Mouse (Mus musculus): Measurements from ENCODE around the gene Scamp2. TPM values are rescaled to one million over a fixed set of nuclear protein-coding genes. Genes with fewer than 3 reads are reported as not detected.

Scamp2 gene
- polyA plus RNA-seq, 1 experiment from 2014 or later: 45.0 TPM

- no peak overlapping the region for H3K4me2 ChIP-seq (replicated peaks)
- H3K9me3 ChIP-seq (ENCODE audit: control insufficient read depth, low read length): no peaks in the 10 kb centered on the region
- peaks cover 77% of the 10 kb centered on the region for H3K36me3 ChIP-seq (replicated peaks; ENCODE audit: control insufficient read depth, insufficient read depth)
- 95% methylated on average over 11 of the region's 11 CpGs for WGBS
- H3K4me3 ChIP-seq (replicated peaks; ENCODE audit: low read length): no peak overlapping the region
- DNase-seq (ENCODE audit: low spot score): no peak
- H3K4me1 ChIP-seq (replicated peaks; ENCODE audit: control insufficient read depth, insufficient read depth, low read length): no peaks in the 10 kb centered on the region
- no peaks in the 10 kb centered on the region for H3K27me3 ChIP-seq (ENCODE audit: control insufficient read depth, insufficient read depth, low read length)
- H3K27ac ChIP-seq: no peak overlapping the region
- H3K9ac ChIP-seq: no peak overlapping the region
- ATAC-seq (ENCODE audit: low FRiP score): no peak
Measured at GRCm38 (mm10) chr9:57627892-57628291, 67.1 kb downstream of the Scamp2 start.

GRCm38 (mm10) chr9:57628717-57629116, 68.0 kb downstream of the Scamp2 start:
- Histone ChIP-seq H3K4me2 (replicated peaks) (no peak overlapping the region), H3K9ac (no peak overlapping the region), H3K9me3 (ENCODE audit: control insufficient read depth, low read length) (no peaks in the 10 kb centered on the region), H3K27me3 (ENCODE audit: control insufficient read depth, insufficient read depth, low read length) (no peaks in the 10 kb centered on the region), H3K4me3 (replicated peaks; ENCODE audit: low read length) (no peak overlapping the region), H3K4me1 (replicated peaks; ENCODE audit: control insufficient read depth, insufficient read depth, low read length) (no peaks in the 10 kb centered on the region), H3K27ac (no peak overlapping the region), H3K36me3 (replicated peaks; ENCODE audit: control insufficient read depth, insufficient read depth) (peaks cover 80% of the 10 kb centered on the region)
- ATAC-seq (ENCODE audit: low FRiP score) (no peak), DNase-seq (ENCODE audit: low spot score) (no peak)
- WGBS: 95% methylated on average over 12 of the region's 12 CpGs

- H3K27me3 ChIP-seq (ENCODE audit: control insufficient read depth, insufficient read depth, low read length): no peaks in the 10 kb centered on the region
- peaks cover 75% of the 10 kb centered on the region for H3K36me3 ChIP-seq (replicated peaks; ENCODE audit: control insufficient read depth, insufficient read depth)
Measured at GRCm38 (mm10) chr9:57629118-57629874, 68.6 kb downstream of the Scamp2 start.

GRCm38 (mm10) chr9:57633481-57634024, 72.8 kb downstream of the Scamp2 start:
- no peak overlapping the region for H3K4me3 ChIP-seq (replicated peaks; ENCODE audit: low read length)
- H3K36me3 ChIP-seq (replicated peaks; ENCODE audit: control insufficient read depth, insufficient read depth): peaks cover 33% of the 10 kb centered on the region
- peaks cover 12% of the 10 kb centered on the region for H3K4me1 ChIP-seq (replicated peaks; ENCODE audit: control insufficient read depth, insufficient read depth, low read length)
- no peak overlapping the region for H3K27ac ChIP-seq
- H3K9ac ChIP-seq: no peak overlapping the region
- no peak overlapping the region for H3K4me2 ChIP-seq (replicated peaks)
- no peak for ATAC-seq (ENCODE audit: low FRiP score)
- WGBS: 52% methylated on average over 4 of the region's 4 CpGs
- no peak for DNase-seq (ENCODE audit: low spot score)
- H3K27me3 ChIP-seq (ENCODE audit: control insufficient read depth, insufficient read depth, low read length): no peaks in the 10 kb centered on the region
- H3K9me3 ChIP-seq (ENCODE audit: control insufficient read depth, low read length): no peaks in the 10 kb centered on the region

More at GRCm38 (mm10) chr9:57629118-57629874, 68.6 kb downstream of the Scamp2 start:
- H3K4me2 ChIP-seq (replicated peaks): no peak overlapping the region
- H3K9me3 ChIP-seq (ENCODE audit: control insufficient read depth, low read length): no peaks in the 10 kb centered on the region
- no peaks in the 10 kb centered on the region for H3K4me1 ChIP-seq (replicated peaks; ENCODE audit: control insufficient read depth, insufficient read depth, low read length)
- H3K9ac ChIP-seq: no peak overlapping the region
- 73% methylated on average over 14 of the region's 14 CpGs for WGBS
- H3K27ac ChIP-seq: peak overlapping the region; percentile 47; the same call in 1 of the 2 replicates
- DNase-seq (ENCODE audit: low spot score): peak; percentile 84
- no peak overlapping the region for H3K4me3 ChIP-seq (replicated peaks; ENCODE audit: low read length)
- peak; percentile 67; the same call in 1 of the 2 replicates for ATAC-seq (ENCODE audit: low FRiP score)

- H3K4me2 ChIP-seq (replicated peaks): no peak overlapping the region
- WGBS: 80% methylated on average over 3 of the region's 3 CpGs
- peaks cover 50% of the 10 kb centered on the region for H3K4me1 ChIP-seq (replicated peaks; ENCODE audit: control insufficient read depth, insufficient read depth, low read length)
Measured at GRCm38 (mm10) chr9:57637272-57637671, 76.5 kb downstream of the Scamp2 start.

GRCm38 (mm10) chr9:57637741-57638322, 77.1 kb downstream of the Scamp2 start:
- Histone ChIP-seq H3K27me3 (ENCODE audit: control insufficient read depth, insufficient read depth, low read length) (no peaks in the 10 kb centered on the region), H3K36me3 (replicated peaks; ENCODE audit: control insufficient read depth, insufficient read depth) (peaks cover 15% of the 10 kb centered on the region), H3K9me3 (ENCODE audit: control insufficient read depth, low read length) (no peaks in the 10 kb centered on the region), H3K4me1 (replicated peaks; ENCODE audit: control insufficient read depth, insufficient read depth, low read length) (peaks cover 55% of the 10 kb centered on the region), H3K27ac (peak overlapping the region; percentile 48), H3K4me2 (replicated peaks) (no peak overlapping the region), H3K4me3 (replicated peaks; ENCODE audit: low read length) (no peak overlapping the region), H3K9ac (no peak overlapping the region)
- ATAC-seq (ENCODE audit: low FRiP score): no peak
- no peak for DNase-seq (ENCODE audit: low spot score)
- 56% methylated on average over 6 of the region's 6 CpGs for WGBS

More at GRCm38 (mm10) chr9:57637272-57637671, 76.5 kb downstream of the Scamp2 start:
- Histone ChIP-seq H3K9ac (no peak overlapping the region), H3K27me3 (ENCODE audit: control insufficient read depth, insufficient read depth, low read length) (no peaks in the 10 kb centered on the region), H3K4me3 (replicated peaks; ENCODE audit: low read length) (no peak overlapping the region), H3K9me3 (ENCODE audit: control insufficient read depth, low read length) (no peaks in the 10 kb centered on the region), H3K27ac (peak overlapping the region; percentile 1; the same call in 1 of the 2 replicates), H3K36me3 (replicated peaks; ENCODE audit: control insufficient read depth, insufficient read depth) (peaks cover 13% of the 10 kb centered on the region)
- DNase-seq (ENCODE audit: low spot score): no peak
- no peak for ATAC-seq (ENCODE audit: low FRiP score)

Other genes starting within 250 kb of the Scamp2 start
- gene Ppcdc, start 120.8 kb upstream of the Scamp2 start, polyA plus RNA-seq (2014; fragmentation: Nextera tagmentation; extraction: Ambion mirVana): 19.8 and 21.9 TPM in 2 replicates
- 90.0 and 108 TPM in 2 replicates for gene Scamp5, start 92.9 kb upstream of the Scamp2 start, polyA plus RNA-seq (2014; fragmentation: Nextera tagmentation; extraction: Ambion mirVana)
- 17.0 and 19.7 TPM in 2 replicates for gene Rpp25, start 56.9 kb upstream of the Scamp2 start, polyA plus RNA-seq (2014; fragmentation: Nextera tagmentation; extraction: Ambion mirVana)
- gene Cox5a, start 39.7 kb upstream of the Scamp2 start, polyA plus RNA-seq (2014; fragmentation: Nextera tagmentation; extraction: Ambion mirVana): 956 and 1,017 TPM in 2 replicates
- gene Fam219b, start 23.4 kb upstream of the Scamp2 start, polyA plus RNA-seq (2014; fragmentation: Nextera tagmentation; extraction: Ambion mirVana): 21.2 and 23.1 TPM in 2 replicates
- 54.7 and 60.0 TPM in 2 replicates for gene Mpi, start 8.2 kb upstream of the Scamp2 start, polyA plus RNA-seq (2014; fragmentation: Nextera tagmentation; extraction: Ambion mirVana)
- 18.7 and 19.4 TPM in 2 replicates for gene Ulk3, start 28.5 kb downstream of the Scamp2 start, polyA plus RNA-seq (2014; fragmentation: Nextera tagmentation; extraction: Ambion mirVana)
- 0.51 TPM in 1 of 2 replicates, not detected in the other for gene Cplx3, start 45.3 kb downstream of the Scamp2 start, polyA plus RNA-seq (2014; fragmentation: Nextera tagmentation; extraction: Ambion mirVana)
- not detected in 2 replicates for gene Lman1l, start 59.8 kb downstream of the Scamp2 start, polyA plus RNA-seq (2014; fragmentation: Nextera tagmentation; extraction: Ambion mirVana)
- gene Csk, start 92.7 kb downstream of the Scamp2 start, polyA plus RNA-seq (2014; fragmentation: Nextera tagmentation; extraction: Ambion mirVana): 41.0 and 43.1 TPM in 2 replicates
- not detected in 2 replicates for gene Cyp1a2, start 122.8 kb downstream of the Scamp2 start, polyA plus RNA-seq (2014; fragmentation: Nextera tagmentation; extraction: Ambion mirVana)
- gene Cyp1a1, start 127.0 kb downstream of the Scamp2 start, polyA plus RNA-seq (2014; fragmentation: Nextera tagmentation; extraction: Ambion mirVana): 0.10 and 0.24 TPM in 2 replicates
- gene Edc3, start 147.6 kb downstream of the Scamp2 start, polyA plus RNA-seq (2014; fragmentation: Nextera tagmentation; extraction: Ambion mirVana): 22.1 and 23.5 TPM in 2 replicates
- 55.8 and 65.2 TPM in 2 replicates for gene Clk3, start 204.9 kb downstream of the Scamp2 start, polyA plus RNA-seq (2014; fragmentation: Nextera tagmentation; extraction: Ambion mirVana)